Mouse (Mus musculus) cortical plate, adult 2 months (tissue): ENCODE results near the gene Chil1.

ENCODE experiments used
- CTCF ChIP-seq: fragments of 200-500 bp; IDR thresholded peaks from 2 replicates; pipeline ENCODE4 v1.5.1; 2011; ENCODE audit warnings: mild to moderate bottlenecking, control low read depth, low read length; ENCODE audit not compliant: insufficient read depth; ENCODE audit errors: extremely low read depth
- POLR2A ChIP-seq: fragments of 200-500 bp; IDR thresholded peaks from 2 replicates; pipeline ENCODE4 v1.6.1; 2011; ENCODE audit warnings: mild to moderate bottlenecking, low read length, control low read depth; ENCODE audit not compliant: insufficient read depth; ENCODE audit errors: extremely low read depth

GRCm38 (mm10) chr1:134188989-134189729, 7.2 kb downstream of the Chil1 start:
- TF ChIP-seq CTCF (0 out of 2 replicates have a peak, but pooled peaks have one; percentile 30), POLR2A (no peak)
